Mouse (Mus musculus) ES-Bruce4 (cell line): ENCODE data around the gene Slc22a23. TPM values are rescaled to one million over a fixed set of nuclear protein-coding genes. Genes with fewer than 3 reads are reported as not detected.

Experiments
- H3K27ac ChIP-seq: 2 replicates; pipeline ENCODE4 v1.5.1; 2012; ENCODE audit warnings: low read length, inconsistent platforms; ENCODE audit not compliant: insufficient read depth
- H3K27me3 ChIP-seq: 2 replicates; pipeline ENCODE4 v1.6.1; 2012; ENCODE audit warnings: mild to moderate bottlenecking, low read length, inconsistent platforms; ENCODE audit not compliant: control insufficient read depth, poor library complexity, insufficient read depth, severe bottlenecking
- H3K36me3 ChIP-seq: 2 replicates; pipeline ENCODE4 v1.6.1; 2012; ENCODE audit warnings: inconsistent platforms, mild to moderate bottlenecking, low read length, moderate library complexity; ENCODE audit not compliant: control insufficient read depth, poor library complexity, insufficient read depth, severe bottlenecking
- H3K4me1 ChIP-seq: one replicate; pipeline ENCODE4 v1.8.1; 2011; ENCODE audit warnings: low read length; ENCODE audit not compliant: control insufficient read depth, insufficient read depth
- H3K4me3 ChIP-seq: 2 replicates; pipeline ENCODE4 v1.5.1; 2011; ENCODE audit warnings: low read depth, mild to moderate bottlenecking, low read length
- H3K9ac ChIP-seq: 2 replicates; pipeline ENCODE4 v1.6.1; 2012; ENCODE audit warnings: low read depth, mild to moderate bottlenecking, inconsistent platforms; ENCODE audit not compliant: poor library complexity, severe bottlenecking
- H3K9me3 ChIP-seq: replicated peaks from 2 replicates; pipeline ENCODE4 v1.6.1; 2012; ENCODE audit warnings: mild to moderate bottlenecking, low read length, inconsistent platforms; ENCODE audit not compliant: control insufficient read depth, poor library complexity, insufficient read depth, severe bottlenecking
- CTCF ChIP-seq: IDR thresholded peaks from one replicate; pipeline ENCODE4 v1.8.1; 2011; ENCODE audit warnings: low read depth, low read length
- EP300 ChIP-seq: IDR thresholded peaks from 2 replicates; pipeline ENCODE4 v1.6.1; 2011; ENCODE audit warnings: low read depth, low read length; ENCODE audit not compliant: insufficient read depth
- POLR2A ChIP-seq: IDR thresholded peaks from one replicate; pipeline ENCODE4 v1.8.1; 2011; ENCODE audit warnings: low read length; ENCODE audit not compliant: insufficient read depth
- polyA plus RNA-seq: library from polyadenylated mRNA; stranded (reverse); fragments of >200 nt; gene quantifications from 2 replicates; pipeline ENCODE4 v1.2.4, GENCODE M21; 2011; ENCODE audit warnings: low read depth; ENCODE audit not compliant: missing spikeins, insufficient read depth, insufficient read length

Gene Slc22a23
- polyA plus RNA-seq, 1 experiment, result 18.4 TPM

DNA sequence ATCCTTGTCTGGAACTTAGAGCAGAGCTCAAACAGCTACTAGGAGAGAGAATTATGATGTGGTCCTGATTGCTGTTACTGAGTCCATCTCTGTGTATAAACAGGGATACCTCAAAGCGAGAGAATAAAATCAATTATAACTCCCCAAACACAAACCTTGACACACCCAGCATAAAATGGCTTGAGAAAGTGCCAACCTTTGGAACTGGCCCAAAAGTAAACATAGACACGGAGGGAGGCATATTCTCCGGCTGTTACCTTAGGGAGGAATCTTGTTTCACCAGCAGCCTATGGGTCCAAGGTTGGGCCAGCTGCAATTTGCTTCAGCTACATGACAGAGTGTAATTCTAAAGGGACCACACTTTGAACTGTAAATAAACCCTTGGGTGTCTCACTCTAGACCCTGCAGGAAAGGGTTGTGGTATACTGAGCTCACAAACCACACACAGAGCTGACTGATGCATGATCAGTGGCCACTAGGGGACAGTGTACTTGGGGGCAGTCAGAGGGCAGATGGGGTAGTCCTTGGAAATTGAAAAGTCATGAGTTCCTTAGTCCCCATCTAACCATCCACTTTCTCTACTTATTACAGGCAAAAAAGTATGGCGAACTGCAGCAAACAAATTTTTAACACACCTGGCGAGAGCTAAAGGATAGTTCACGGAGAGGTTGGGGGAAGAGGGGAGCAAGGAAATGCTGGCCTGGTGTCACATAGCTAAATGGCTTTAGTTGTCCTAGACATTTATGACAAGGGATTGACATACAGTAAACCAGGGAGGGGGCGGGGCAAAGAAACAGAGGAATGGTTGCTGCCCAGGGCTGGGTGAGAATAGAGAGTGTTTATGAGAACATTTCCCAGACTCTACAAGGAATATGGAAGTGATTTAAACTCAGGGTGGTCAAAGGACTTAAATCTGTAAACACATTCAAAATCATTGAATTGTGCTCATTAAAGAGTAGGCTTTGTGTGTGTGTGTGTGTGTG lies 45.3 kb downstream of the Slc22a23 start:
- Histone ChIP-seq H3K4me1 (no peaks in the 10 kb centered on the region), H3K27me3 (no peaks in the 10 kb centered on the region), H3K9ac (no peak overlapping the region), H3K4me3 (no peak overlapping the region), H3K36me3 (no peaks in the 10 kb centered on the region), H3K9me3 (no peaks in the 10 kb centered on the region), H3K27ac (no peak overlapping the region)
- TF ChIP-seq POLR2A (no peak), CTCF (peak; percentile 43)

GRCm38 (mm10) chr13:34298674-34299073 lies 46.3 kb downstream of the Slc22a23 start:
- no peaks in the 10 kb centered on the region for H3K36me3 ChIP-seq

DNA sequence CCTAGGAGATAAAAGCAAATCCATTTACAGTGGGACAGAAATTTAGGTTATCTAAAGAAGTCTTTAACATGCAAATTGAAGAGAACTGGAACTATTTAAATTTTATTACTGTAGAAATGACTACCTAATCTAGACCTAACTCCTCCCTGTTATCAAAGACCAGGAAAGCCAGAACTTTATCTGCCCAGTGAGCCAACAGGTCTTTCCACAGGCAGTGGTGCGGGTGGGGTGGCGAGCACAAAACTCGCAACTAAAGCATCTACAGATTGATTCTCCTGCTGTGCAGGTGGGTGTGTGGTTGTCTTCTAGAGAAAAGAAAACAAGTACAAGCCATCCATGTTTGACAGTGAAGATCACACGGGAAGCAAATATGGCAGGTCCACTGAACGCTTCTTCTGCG lies 46.9 kb downstream of the Slc22a23 start:
- Histone ChIP-seq H3K36me3 (no peaks in the 10 kb centered on the region), H3K9me3 (no peaks in the 10 kb centered on the region), H3K4me1 (no peaks in the 10 kb centered on the region), H3K9ac (no peak overlapping the region), H3K4me3 (no peak overlapping the region), H3K27me3 (no peaks in the 10 kb centered on the region), H3K27ac (no peak overlapping the region)
- TF ChIP-seq CTCF (no peak), POLR2A (no peak), EP300 (no peak)

More at GRCm38 (mm10) chr13:34298674-34299073, 46.3 kb downstream of the Slc22a23 start:
- no peaks in the 10 kb centered on the region for H3K27me3 ChIP-seq
- no peak overlapping the region for H3K4me3 ChIP-seq
- no peaks in the 10 kb centered on the region for H3K9me3 ChIP-seq
- no peak for TF ChIP-seq CTCF
- TF ChIP-seq POLR2A, result no peak
- no peak for TF ChIP-seq EP300
- H3K4me1 ChIP-seq, result no peaks in the 10 kb centered on the region
- no peak overlapping the region for H3K9ac ChIP-seq
- no peak overlapping the region for H3K27ac ChIP-seq

GRCm38 (mm10) chr13:34295787-34296435 lies 49.1 kb downstream of the Slc22a23 start:
- H3K9ac ChIP-seq, result no peak overlapping the region
- no peaks in the 10 kb centered on the region for H3K4me1 ChIP-seq
- no peaks in the 10 kb centered on the region for H3K36me3 ChIP-seq
- H3K4me3 ChIP-seq, result no peak overlapping the region
- TF ChIP-seq EP300 (no peak), POLR2A (no peak), CTCF (no peak)
- no peak overlapping the region for H3K27ac ChIP-seq
- H3K9me3 ChIP-seq, result no peaks in the 10 kb centered on the region
- H3K27me3 ChIP-seq, result no peaks in the 10 kb centered on the region

GRCm38 (mm10) chr13:34294212-34294611 lies 50.8 kb downstream of the Slc22a23 start:
- Histone ChIP-seq H3K9me3 (no peaks in the 10 kb centered on the region), H3K27me3 (no peaks in the 10 kb centered on the region; the same call in 1 of the 2 replicates), H3K27ac (no peak overlapping the region), H3K9ac (no peak overlapping the region), H3K4me1 (peaks cover 3% of the 10 kb centered on the region), H3K36me3 (no peaks in the 10 kb centered on the region), H3K4me3 (no peak overlapping the region)
- TF ChIP-seq POLR2A (no peak), EP300 (no peak), CTCF (no peak)
